Mouse (Mus musculus): Measurements from ENCODE around the gene Pkdcc. TPM values are rescaled to one million over a fixed set of nuclear protein-coding genes. Genes with fewer than 3 reads are reported as not detected.

Pkdcc gene
- polyA plus RNA-seq, 1 experiment from 2014 or later = 9.1 TPM

DNA sequence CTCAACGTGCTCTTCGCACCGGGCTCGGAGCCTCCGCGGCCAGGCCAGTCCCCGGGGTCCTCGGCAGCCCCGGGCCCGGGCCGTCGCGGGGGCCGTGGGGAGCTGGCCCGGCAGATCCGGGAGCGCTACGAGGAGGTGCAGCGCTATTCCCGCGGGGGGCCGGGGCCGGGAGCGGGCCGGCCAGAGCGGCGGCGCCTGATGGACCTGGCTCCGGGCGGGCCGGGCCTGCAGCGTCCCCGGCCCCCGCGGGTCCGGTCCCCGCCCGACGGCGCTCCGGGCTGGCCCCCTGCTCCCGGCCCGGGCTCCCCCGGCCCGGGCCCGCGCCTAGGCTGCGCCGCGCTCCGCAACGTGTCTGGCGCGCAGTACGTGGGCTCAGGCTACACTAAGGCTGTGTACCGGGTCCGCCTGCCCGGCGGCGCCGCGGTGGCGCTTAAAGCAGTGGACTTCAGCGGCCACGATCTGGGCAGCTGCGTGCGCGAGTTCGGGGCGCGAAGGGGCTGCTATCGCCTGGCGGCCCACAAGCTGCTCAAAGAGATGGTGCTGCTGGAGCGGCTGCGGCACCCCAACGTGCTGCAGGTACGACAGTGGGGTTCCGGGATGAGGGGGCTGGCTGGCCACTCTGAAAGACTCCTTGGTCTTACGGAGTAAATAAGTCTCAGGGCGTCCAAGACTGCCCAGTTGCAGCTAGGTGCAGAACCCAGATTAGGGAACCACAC is 595 bp downstream of the Pkdcc start:
- WGBS = under 1% methylated on average over 80 of the region's 80 CpGs
- Histone ChIP-seq H3K9me3 (no peaks in the 10 kb centered on the region), H3K27me3 (ENCODE audit: insufficient read depth, poor library complexity, severe bottlenecking) (peaks cover 60% of the 10 kb centered on the region), H3K4me3 (peak overlapping the region; percentile 80), H3K36me3 (peaks cover 2% of the 10 kb centered on the region; the same call in 1 of the 2 replicates), H3K4me1 (replicated peaks) (peaks cover 79% of the 10 kb centered on the region), H3K27ac (peak overlapping the region; percentile 97)
- peak; percentile 61 for DNase-seq (ENCODE audit: low spot score)

DNA sequence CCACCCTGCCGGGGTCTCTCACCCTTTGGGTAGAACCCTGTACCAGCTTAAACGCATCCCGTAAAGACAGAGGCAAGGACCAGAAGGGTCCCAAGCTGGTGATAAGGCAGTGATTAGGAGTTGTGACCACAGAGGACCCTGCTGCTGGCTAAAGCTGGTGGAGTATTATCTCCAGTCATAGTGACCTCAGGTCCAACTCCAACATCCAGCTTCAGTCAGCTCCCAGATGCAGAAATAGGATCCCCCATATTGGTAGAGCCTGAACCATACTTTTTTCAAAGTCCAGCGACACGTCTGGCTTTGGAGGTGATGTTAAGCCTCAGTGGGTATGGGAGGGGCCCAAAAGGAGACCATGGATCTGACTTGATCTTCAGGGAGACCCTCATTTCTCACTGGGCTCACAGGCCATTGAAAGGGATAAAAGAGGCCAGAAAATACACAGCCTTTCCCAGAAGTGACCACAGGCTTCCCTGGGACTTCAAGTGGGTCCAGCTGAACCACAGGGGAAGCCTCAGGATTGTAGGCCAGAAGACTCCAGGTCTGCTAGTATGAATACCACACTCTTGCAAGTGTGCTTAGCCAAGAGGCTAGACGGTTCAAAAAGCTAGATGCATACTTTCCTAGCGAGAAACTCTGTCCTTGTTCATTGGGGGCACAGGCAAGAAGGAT is 1.3 kb downstream of the Pkdcc start:
- Histone ChIP-seq H3K9me3 (no peaks in the 10 kb centered on the region), H3K4me1 (replicated peaks) (peaks cover 86% of the 10 kb centered on the region), H3K27ac (peak overlapping the region; percentile 97), H3K36me3 (peaks cover 9% of the 10 kb centered on the region), H3K27me3 (ENCODE audit: insufficient read depth, poor library complexity, severe bottlenecking) (peaks cover 60% of the 10 kb centered on the region), H3K4me3 (peak overlapping the region; percentile 80)
- WGBS = 9% methylated on average over 7 of the region's 7 CpGs
- no peak for DNase-seq (ENCODE audit: low spot score)

DNA sequence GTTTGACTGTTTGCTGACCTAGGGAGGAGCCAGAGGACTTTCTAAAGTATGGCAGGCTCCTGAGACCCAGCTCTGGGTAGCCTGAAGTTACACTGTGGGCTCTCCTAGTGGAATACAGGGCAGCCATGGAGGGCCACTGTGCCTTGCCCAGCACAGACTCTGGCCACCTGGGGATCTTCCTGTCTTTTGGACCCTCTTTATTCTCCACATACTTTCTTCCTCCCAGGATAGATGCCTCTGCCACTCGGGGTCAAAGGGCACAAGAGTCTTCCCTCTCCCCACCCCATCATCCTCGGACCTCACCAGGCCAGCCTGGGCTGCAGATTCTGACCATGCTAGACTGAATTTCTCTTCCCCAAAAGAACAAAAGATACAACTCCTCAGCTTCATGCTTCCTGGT is 3.1 kb downstream of the Pkdcc start:
- H3K27me3 ChIP-seq (ENCODE audit: insufficient read depth, poor library complexity, severe bottlenecking) = peaks cover 59% of the 10 kb centered on the region
- no peaks in the 10 kb centered on the region for H3K9me3 ChIP-seq
- peak overlapping the region; percentile 97 for H3K27ac ChIP-seq
- H3K36me3 ChIP-seq = peaks cover 27% of the 10 kb centered on the region
- H3K4me1 ChIP-seq (replicated peaks) = peaks cover 90% of the 10 kb centered on the region
- DNase-seq (ENCODE audit: low spot score) = no peak
- peak overlapping the region; percentile 80 for H3K4me3 ChIP-seq
- WGBS = 18% methylated on average over 2 of the region's 2 CpGs

DNA sequence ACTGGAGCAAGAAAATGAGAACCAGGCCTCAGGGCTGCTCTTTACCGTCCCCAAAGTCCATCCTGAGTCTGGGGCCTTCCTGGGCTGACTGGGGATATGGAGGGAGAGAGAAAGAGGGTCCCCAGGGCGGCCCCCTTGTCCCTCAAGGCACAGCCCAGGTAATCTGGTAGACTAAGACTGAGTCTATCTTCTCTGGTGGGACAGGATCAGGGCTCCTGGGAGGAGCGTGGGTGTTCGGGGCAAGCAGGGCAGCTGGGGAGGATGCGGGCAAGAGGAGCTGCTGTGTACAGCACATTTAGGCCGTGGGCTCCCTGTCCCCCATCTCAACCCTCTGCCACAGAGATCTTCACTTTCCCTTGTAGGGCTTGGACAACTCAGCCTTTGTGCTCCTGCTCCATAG is 3.6 kb downstream of the Pkdcc start:
- H3K27me3 ChIP-seq (ENCODE audit: insufficient read depth, poor library complexity, severe bottlenecking) = peaks cover 58% of the 10 kb centered on the region

DNA sequence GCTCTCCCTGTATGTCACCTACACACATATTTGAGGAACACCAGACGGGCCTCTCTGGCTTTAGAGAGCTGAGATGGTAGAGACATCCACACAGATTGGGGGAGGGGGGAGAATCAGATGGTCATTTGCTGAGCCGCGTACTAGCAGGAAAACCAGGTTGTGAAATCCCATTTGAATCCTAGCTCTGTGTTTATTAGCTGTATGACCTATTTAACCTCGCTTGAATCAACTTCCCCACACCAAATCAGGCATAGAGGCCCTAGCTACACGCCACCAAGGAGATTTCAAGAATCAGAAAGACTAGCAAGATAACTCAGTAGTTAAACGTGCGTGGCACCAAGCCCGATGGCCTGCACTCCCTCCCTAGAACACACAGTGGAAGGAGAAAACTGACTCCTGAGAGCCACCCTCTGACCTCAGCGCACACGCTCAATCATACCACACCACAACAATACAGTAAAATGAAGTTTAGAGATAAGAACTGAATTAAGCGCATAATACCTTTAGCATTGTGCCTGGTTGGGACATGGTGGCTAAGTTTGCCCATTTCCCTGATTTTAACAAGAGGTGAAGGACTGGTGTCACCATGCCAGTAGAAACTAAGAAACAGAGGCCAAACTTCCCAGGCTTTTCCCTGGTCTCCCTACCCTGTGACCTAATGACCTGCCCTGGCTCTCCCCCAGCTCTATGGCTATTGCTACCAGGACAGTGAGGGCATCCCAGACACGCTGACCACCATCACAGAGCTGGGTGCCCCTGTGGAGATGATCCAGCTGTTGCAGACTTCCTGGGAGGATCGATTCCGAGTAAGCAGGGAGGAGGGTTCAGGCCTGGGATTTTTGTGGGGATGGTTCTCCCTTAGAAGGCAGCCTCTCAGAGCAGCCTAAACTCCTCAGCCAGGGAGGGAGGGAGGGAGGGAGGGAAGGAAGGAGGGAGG is 4.5 kb downstream of the Pkdcc start:
- Histone ChIP-seq H3K27me3 (ENCODE audit: insufficient read depth, poor library complexity, severe bottlenecking) (peaks cover 60% of the 10 kb centered on the region), H3K4me1 (replicated peaks) (peaks cover 88% of the 10 kb centered on the region), H3K27ac (peak overlapping the region; percentile 97; the same call in 1 of the 2 replicates), H3K36me3 (peaks cover 40% of the 10 kb centered on the region), H3K9me3 (no peaks in the 10 kb centered on the region), H3K4me3 (peak overlapping the region; percentile 80)
- 61% methylated on average over 14 of the region's 14 CpGs for WGBS
- no peak for DNase-seq (ENCODE audit: low spot score)

More for the DNA sequence above, 3.6 kb downstream of the Pkdcc start:
- Histone ChIP-seq H3K4me1 (replicated peaks) (peaks cover 90% of the 10 kb centered on the region), H3K9me3 (no peaks in the 10 kb centered on the region), H3K27ac (peak overlapping the region; percentile 97), H3K36me3 (peaks cover 32% of the 10 kb centered on the region), H3K4me3 (peak overlapping the region; percentile 80)
- WGBS = 61% methylated on average over 6 of the region's 6 CpGs
- DNase-seq (ENCODE audit: low spot score) = no peak

DNA sequence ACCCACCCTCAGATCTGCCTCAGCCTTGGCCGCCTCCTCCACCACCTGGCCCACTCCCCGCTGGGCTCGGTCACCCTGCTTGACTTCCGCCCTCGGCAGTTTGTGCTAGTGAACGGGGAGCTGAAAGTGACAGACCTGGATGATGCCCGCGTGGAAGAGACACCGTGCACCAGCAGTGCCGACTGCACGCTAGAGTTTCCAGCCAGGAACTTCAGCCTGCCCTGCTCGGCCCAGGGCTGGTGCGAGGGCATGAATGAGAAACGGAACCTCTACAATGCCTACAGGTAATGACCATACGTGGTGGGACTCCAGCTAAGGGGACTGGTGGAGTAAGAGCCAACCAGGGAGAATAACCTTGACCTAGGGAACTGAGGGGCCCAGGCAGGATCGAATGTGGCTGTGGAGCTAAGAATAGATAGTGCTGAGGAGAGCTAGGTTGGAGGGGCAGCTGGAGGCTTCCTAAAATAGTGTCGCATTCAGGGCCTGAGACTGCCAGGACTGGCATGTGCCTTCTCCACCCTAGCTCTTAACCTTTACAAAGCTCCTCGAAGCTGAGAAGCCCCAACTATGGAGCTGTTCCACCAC is 6.0 kb downstream of the Pkdcc start:
- no peaks in the 10 kb centered on the region for H3K9me3 ChIP-seq

DNA sequence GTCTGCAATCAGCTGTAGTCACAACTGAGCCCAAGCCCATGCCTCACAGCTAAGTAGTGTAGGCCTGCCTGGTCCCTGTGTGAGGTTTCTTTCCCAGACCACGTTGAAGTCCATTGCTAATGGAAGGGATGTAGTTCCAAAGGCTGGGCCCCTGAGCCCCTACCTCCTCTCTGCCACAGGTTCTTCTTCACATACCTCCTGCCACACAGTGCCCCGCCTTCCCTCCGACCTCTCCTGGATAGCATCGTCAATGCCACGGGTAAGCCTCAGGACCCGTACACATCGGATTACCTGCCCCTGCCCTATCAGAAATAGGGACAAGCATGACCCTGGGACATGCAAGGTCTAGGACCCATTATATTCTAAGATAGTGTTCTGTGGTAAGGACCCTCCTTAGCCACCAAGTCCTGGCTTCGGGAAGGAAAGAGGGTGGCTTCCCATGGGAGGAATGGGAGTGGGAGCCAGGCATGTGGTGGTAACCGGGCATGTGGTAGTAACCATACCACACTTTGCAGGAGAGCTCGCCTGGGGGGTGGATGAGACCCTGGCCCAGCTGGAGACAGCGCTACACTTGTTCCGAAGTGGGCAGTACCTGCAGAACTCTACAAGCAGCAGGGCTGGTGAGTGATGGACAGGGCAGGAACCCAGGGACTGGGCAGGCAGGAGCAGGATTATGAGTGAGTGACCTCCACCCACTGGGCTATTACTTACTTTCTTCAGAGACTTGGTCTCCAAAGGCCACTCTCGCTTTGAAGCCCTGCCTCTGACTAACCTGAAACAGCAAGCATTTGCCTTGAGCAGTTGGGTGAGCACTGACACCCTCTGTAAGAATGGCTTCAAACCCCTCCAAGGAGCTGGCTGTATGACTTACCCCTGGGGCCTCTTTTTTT is 6.8 kb downstream of the Pkdcc start:
- H3K36me3 ChIP-seq = peaks cover 61% of the 10 kb centered on the region
- 87% methylated on average over 13 of the region's 13 CpGs for WGBS
- H3K27ac ChIP-seq = no peak overlapping the region
- H3K4me3 ChIP-seq = no peak overlapping the region
- peaks cover 86% of the 10 kb centered on the region for H3K4me1 ChIP-seq (replicated peaks)
- H3K27me3 ChIP-seq (ENCODE audit: insufficient read depth, poor library complexity, severe bottlenecking) = peaks cover 73% of the 10 kb centered on the region
- H3K9me3 ChIP-seq = no peaks in the 10 kb centered on the region
- DNase-seq (ENCODE audit: low spot score) = no peak

More for the DNA sequence above, 6.0 kb downstream of the Pkdcc start:
- DNase-seq (ENCODE audit: low spot score) = no peak
- Histone ChIP-seq H3K27me3 (ENCODE audit: insufficient read depth, poor library complexity, severe bottlenecking) (peaks cover 70% of the 10 kb centered on the region), H3K36me3 (peaks cover 54% of the 10 kb centered on the region), H3K4me3 (no peak overlapping the region), H3K4me1 (replicated peaks) (peaks cover 86% of the 10 kb centered on the region), H3K27ac (peak overlapping the region; percentile 29; the same call in 1 of the 2 replicates)
- 88% methylated on average over 18 of the region's 18 CpGs for WGBS

DNA sequence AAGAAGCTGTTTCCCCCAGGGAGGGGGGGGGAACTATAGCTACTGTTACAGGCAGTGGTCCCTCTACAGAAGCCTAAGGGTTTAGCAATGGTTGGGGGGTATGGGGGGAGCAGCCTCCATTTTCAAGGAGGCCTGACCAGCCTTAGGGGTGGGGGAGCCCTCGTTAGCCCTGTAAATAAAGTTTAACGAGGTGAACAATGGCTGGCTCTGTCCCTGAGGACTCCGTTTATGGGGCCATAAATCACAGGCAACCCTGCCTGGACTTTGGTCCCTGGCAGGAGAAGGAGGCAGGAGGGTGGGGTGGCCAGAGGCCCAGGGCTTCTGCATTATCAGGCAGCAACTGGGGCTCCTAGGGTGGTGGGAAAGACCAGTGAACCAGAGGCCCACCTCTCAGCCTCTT is 7.6 kb downstream of the Pkdcc start:
- Histone ChIP-seq H3K4me1 (replicated peaks) (peaks cover 82% of the 10 kb centered on the region), H3K9me3 (no peaks in the 10 kb centered on the region), H3K27ac (0 out of 2 replicates have a peak overlapping the region, but pooled peaks have one; percentile 18), H3K4me3 (no peak overlapping the region), H3K36me3 (peaks cover 65% of the 10 kb centered on the region), H3K27me3 (ENCODE audit: insufficient read depth, poor library complexity, severe bottlenecking) (peaks cover 68% of the 10 kb centered on the region)
- DNase-seq (ENCODE audit: low spot score) = no peak
- 59% methylated on average over 3 of the region's 3 CpGs for WGBS

DNA sequence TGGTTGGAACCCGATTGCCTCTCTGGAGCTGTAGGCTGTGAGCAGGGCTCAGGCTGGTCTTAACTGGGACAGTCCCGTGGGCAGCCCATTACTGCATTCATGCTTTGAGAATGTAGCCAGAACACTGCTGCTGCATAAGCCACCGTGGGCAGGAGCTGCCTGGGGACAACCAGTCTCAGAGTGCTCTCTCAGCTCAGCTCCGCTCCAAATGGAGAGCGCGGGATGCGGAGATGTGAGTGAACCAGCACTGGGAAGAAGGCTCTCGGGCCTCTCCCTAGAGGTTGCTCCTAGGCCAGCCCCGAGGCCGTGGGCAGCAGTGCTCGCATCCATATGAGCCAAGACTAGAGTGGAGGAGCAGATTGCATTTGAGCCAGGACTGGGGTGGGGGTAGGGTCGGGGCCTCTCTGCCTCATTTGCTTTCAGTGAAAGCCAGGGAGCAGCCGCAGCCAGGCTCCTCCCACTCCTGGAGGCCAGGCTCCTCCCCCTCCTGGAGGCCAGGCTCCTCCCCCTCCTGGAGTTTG is 9.4 kb downstream of the Pkdcc start:
- no peak for DNase-seq (ENCODE audit: low spot score)
- peaks cover 64% of the 10 kb centered on the region for H3K4me1 ChIP-seq (replicated peaks)
- H3K9me3 ChIP-seq = no peaks in the 10 kb centered on the region
- H3K27me3 ChIP-seq (ENCODE audit: insufficient read depth, poor library complexity, severe bottlenecking) = peaks cover 63% of the 10 kb centered on the region
- WGBS = 56% methylated on average over 13 of the region's 13 CpGs
- H3K27ac ChIP-seq = peak overlapping the region; percentile 71
- H3K4me3 ChIP-seq = 0 out of 2 replicates have a peak overlapping the region, but pooled peaks have one; percentile 5
- H3K36me3 ChIP-seq = peaks cover 65% of the 10 kb centered on the region

DNA sequence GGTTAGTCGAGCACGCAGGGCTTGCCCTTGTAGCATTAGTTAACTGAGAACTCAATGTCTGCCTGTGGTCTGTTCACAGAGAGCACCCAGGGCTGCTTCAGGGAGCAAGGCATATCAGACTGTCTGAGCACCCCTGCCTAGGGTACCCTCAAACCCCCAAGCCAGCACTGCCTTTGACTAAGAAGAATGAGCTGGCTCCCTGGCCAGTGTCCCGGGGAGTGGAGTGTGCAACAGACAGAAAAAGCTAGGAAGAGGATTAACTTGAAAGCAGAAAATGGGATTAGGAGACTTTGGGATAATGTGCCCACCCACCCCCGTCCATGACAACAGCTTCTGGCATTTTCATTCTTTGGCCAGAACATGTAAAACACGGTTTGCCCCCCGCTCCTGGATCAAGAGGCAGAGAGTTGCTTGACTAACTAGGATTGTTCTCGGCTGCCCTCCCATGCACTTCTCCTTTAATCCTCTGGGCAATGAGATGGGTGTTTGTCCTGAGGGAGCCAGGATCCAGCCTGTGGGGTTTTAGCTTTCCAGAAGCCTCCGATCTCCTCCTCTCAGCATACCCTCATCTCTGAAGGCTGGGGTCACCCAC is 11.4 kb downstream of the Pkdcc start:
- no peaks in the 10 kb centered on the region for H3K9me3 ChIP-seq
- H3K27me3 ChIP-seq (ENCODE audit: insufficient read depth, poor library complexity, severe bottlenecking) = peaks cover 58% of the 10 kb centered on the region
- 0 out of 2 replicates have a peak overlapping the region, but pooled peaks have one; percentile 10 for H3K27ac ChIP-seq
- peaks cover 49% of the 10 kb centered on the region for H3K4me1 ChIP-seq (replicated peaks)
- no peak for DNase-seq (ENCODE audit: low spot score)
- H3K4me3 ChIP-seq = no peak overlapping the region
- 64% methylated on average over 8 of the region's 8 CpGs for WGBS
- H3K36me3 ChIP-seq = peaks cover 55% of the 10 kb centered on the region

DNA sequence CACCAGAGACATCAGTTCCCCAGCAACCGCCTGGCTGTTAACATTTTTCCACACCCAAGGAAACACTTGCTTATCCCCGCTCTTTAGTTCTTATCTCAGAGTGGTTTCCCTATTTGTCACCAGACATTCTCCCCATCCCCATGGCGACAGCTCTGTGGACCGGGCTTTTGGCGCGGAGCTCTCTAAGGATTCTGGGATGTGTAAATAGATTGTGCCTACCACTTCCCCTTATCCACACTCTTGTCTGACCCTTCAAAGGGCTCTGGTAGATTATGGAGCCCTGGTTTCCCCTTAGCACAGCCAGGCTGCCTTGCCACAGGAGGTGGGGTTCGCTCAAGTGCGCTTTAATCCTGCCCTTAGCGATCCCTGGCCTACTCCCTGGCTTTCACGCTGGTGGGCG is 16.3 kb downstream of the Pkdcc start:
- WGBS = 60% methylated on average over 11 of the region's 11 CpGs
- Histone ChIP-seq H3K27ac (peak overlapping the region; percentile 23; the same call in 1 of the 2 replicates), H3K27me3 (ENCODE audit: insufficient read depth, poor library complexity, severe bottlenecking) (peaks cover 30% of the 10 kb centered on the region)

More for the DNA sequence above, 16.3 kb downstream of the Pkdcc start:
- peaks cover 16% of the 10 kb centered on the region for H3K4me1 ChIP-seq (replicated peaks)
- H3K4me3 ChIP-seq = no peak overlapping the region
- no peak for DNase-seq (ENCODE audit: low spot score)
- no peaks in the 10 kb centered on the region for H3K9me3 ChIP-seq
- H3K36me3 ChIP-seq = peaks cover 8% of the 10 kb centered on the region

Measured in hindbrain, embryonic 10.5 days (tissue).